Mouse (Mus musculus) kidney, adult 11 months (tissue): Measurements from ENCODE around the gene Myo10.
A peak's percentile ranks its signal among the peaks of the same experiment; 100 is the strongest.

ENCODE experiments used
- DNase-seq: peaks from one replicate; pipeline ENCODE4 v3.0.0; 2022

Myo10 gene

GRCm38 (mm10) chr15:25858611-25859058 lies 236.3 kb downstream of the Myo10 start:
- DNase-seq, result peak; percentile 35

GRCm38 (mm10) chr15:25859469-25859868 lies 237.1 kb downstream of the Myo10 start:
- no peak for DNase-seq

- no peak for DNase-seq
These were observed 239.6 kb downstream of the Myo10 start for GRCm38 (mm10) chr15:25861900-25862299.
